Mouse (Mus musculus) heart, adult 2 months (tissue): ENCODE data around the gene H13. TPM values are rescaled to one million over a fixed set of nuclear protein-coding genes. Genes with fewer than 3 reads are reported as not detected.
A peak's percentile ranks its signal among the peaks of the same experiment; 100 is the strongest.

Experiments used
- DNase-seq, 2 experiments: peaks; one replicate each; pipeline ENCODE4 v3.0.0; 2021
- H3K27ac ChIP-seq: fragments of 200-600 bp; 2 replicates; pipeline ENCODE4 v1.8.1; 2022
- H3K27me3 ChIP-seq: fragments of 200-500 bp; 2 replicates; pipeline ENCODE4 v1.6.1; 2012; ENCODE audit warnings: mild to moderate bottlenecking, low read length, inconsistent platforms, mixed read lengths; ENCODE audit not compliant: control insufficient read depth, insufficient read depth
- H3K36me3 ChIP-seq: fragments of 200-500 bp; 2 replicates; pipeline ENCODE4 v1.6.1; 2012; ENCODE audit warnings: low read length, inconsistent platforms; ENCODE audit not compliant: control insufficient read depth, insufficient read depth
- H3K4me1 ChIP-seq: fragments of 200-500 bp; 2 replicates; pipeline ENCODE4 v1.6.1; 2011; ENCODE audit warnings: low read length; ENCODE audit not compliant: control insufficient read depth, insufficient read depth
- H3K4me3 ChIP-seq: fragments of 200-600 bp; 2 replicates; pipeline ENCODE4 v1.8.1; 2022
- H3K79me2 ChIP-seq: fragments of 200-500 bp; replicated peaks from 2 replicates; pipeline ENCODE4 v1.6.1; 2012; ENCODE audit warnings: mild to moderate bottlenecking, inconsistent platforms, low read length, moderate library complexity, mixed read lengths; ENCODE audit not compliant: control insufficient read depth, insufficient read depth
- H3K9ac ChIP-seq: fragments of 200-500 bp; 2 replicates; pipeline ENCODE4 v1.6.1; 2012; ENCODE audit warnings: low read depth, mild to moderate bottlenecking, control low read depth, inconsistent platforms, low read length, mixed read lengths
- CTCF ChIP-seq: fragments of 200-600 bp; IDR thresholded peaks from 2 replicates; pipeline ENCODE4 v1.8.1; 2022; ENCODE audit warnings: antibody characterized with exemption, mild to moderate bottlenecking, moderate library complexity
- EP300 ChIP-seq: fragments of 200-500 bp; IDR thresholded peaks from 2 replicates; pipeline ENCODE4 v1.6.1; 2011; ENCODE audit warnings: low read depth, low read length, control low read depth; ENCODE audit not compliant: insufficient read depth
- POLR2A ChIP-seq: fragments of 200-500 bp; IDR thresholded peaks from 2 replicates; pipeline ENCODE4 v1.6.1; 2011; ENCODE audit warnings: mild to moderate bottlenecking, low read depth, low read length, control low read depth; ENCODE audit not compliant: insufficient read depth
- WGBS: fragments of 180-500 bp; shearing (Covaris S2); methylation state at CpG from one replicate; pipeline ENCODE4 v1.1.7; 2018; 5-methylcytosine and 5-hydroxymethylcytosine counted together
- intact Hi-C: fragments of 180-260 bp; cut with DNase I; formaldehyde crosslinking; loops from one replicate; pipeline ENCODE4 v1.15.1; 2025
- long read RNA-seq: library from polyadenylated mRNA; stranded (forward); transcript quantifications from one replicate; pipeline ENCODE4 v2.0.0, GENCODE M21; 2021
- polyA plus RNA-seq: library from polyadenylated mRNA; depleted of rRNA; stranded (reverse); fragments of >200 nt; gene quantifications from 2 replicates; pipeline ENCODE4 v1.2.3, GENCODE M21; 2012; rRNA removed
- total RNA-seq, 2 experiments: library from RNA; stranded (reverse); gene quantifications; 2 replicates each; pipeline ENCODE4 v1.2.3; 2021

Gene H13
- 10 to 100 TPM; 33.9 to 37.6 TPM for total RNA-seq
- 42.9 and 43.5 TPM in 2 replicates for polyA plus RNA-seq
- long read RNA-seq, full-length matches to known transcripts = 71 of 82 reads
- long read RNA-seq, partial matches to known transcripts = 1 of 82 reads
- long read RNA-seq, other reads (novel, unspliced or antisense) = 10 of 82 reads

DNA sequence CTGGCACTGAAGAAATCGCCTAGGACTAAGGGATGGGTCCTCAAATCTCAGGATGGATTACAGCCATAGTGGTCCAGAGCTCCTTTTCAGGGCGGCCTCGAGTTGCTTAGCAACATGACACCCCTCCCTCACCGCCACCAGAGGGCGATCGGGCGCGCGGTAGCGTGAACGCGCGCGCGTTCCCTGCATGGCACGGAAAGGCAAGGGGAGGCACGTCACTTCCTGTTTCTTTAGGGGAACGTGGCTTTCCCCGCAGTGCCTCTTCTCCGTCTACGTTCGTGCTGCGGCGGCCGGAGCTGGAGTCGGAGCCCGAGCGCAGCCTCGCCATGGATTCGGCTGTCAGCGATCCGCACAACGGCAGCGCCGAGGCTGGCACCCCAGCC, at the start of gene H13:
Gene H13, plus strand, starts transcription at position 206 of the 383 bp plus-strand sequence.
- DNase-seq = peak; percentile 94
- intact Hi-C loops = no loop called here
- Histone ChIP-seq H3K27me3 (no peaks in the 10 kb centered on the region), H3K36me3 (no peaks in the 10 kb centered on the region), H3K4me1 (peaks cover 16% of the 10 kb centered on the region), H3K4me3 (peak within 1 kb of the TSS; percentile 80), H3K79me2 (no peaks in the 10 kb centered on the region; the same call in 1 of the 2 replicates), H3K27ac (peak within 1 kb of the TSS; percentile 90), H3K9ac (peak within 1 kb of the TSS; percentile 88)
- WGBS = 1% methylated on average over 35 of the region's 35 CpGs
- peak; percentile 71; the same call in 1 of the 2 replicates for TF ChIP-seq EP300
- peak; percentile 95 for TF ChIP-seq POLR2A
- TF ChIP-seq CTCF = no peak; the same call in 1 of the 2 replicates

DNA sequence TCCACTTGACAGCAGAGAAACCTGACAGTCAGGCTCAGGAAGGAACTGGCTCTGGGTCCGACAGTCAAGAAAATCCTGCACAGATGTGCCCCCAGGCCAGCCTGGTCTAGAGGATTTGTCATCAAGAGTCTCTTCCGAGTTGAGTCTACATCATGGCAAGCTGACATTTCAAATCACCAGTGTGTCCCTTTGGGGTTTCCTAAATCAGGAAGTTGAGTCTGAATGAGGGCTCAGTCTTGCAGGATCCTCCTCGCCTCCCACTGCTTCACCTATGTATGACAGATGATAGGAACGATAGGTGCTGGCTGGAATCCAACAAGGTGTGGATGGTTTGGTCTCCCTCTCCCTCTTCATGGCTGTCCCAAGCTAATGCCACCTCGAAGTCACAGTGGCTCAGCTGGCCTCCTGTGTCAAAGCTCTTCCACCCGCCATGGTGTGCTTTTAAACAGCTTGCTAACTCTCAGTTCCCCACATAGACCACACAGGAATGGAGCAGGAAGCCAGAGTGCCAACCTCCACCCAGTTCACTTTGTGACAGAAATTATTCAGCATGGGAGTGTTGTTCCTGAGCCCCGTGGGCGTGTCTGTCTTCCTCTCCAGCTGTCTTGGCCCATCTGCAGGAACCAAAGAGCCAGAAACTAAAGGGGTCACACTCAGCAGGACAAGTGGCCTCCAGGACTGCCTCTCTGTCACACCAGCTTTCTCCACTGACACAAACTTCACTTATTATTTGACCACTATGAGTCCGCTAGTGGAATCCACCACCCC, 48.7 kb upstream of the H13 start:
- WGBS = 46% methylated on average over 9 of the region's 9 CpGs
- intact Hi-C loops = no loop called here
- no peaks in the 10 kb centered on the region for H3K36me3 ChIP-seq
- H3K4me1 ChIP-seq = peaks cover 5% of the 10 kb centered on the region
- no peaks in the 10 kb centered on the region for H3K79me2 ChIP-seq
- H3K4me3 ChIP-seq = no peak overlapping the region
- no peaks in the 10 kb centered on the region for H3K27me3 ChIP-seq
- TF ChIP-seq CTCF = no peak
- TF ChIP-seq EP300 = no peak
- TF ChIP-seq POLR2A = no peak
- peak in 1 of 2 experiments; percentile 58 for DNase-seq
- H3K27ac ChIP-seq = peak overlapping the region; percentile 41
- H3K9ac ChIP-seq = no peak overlapping the region

DNA sequence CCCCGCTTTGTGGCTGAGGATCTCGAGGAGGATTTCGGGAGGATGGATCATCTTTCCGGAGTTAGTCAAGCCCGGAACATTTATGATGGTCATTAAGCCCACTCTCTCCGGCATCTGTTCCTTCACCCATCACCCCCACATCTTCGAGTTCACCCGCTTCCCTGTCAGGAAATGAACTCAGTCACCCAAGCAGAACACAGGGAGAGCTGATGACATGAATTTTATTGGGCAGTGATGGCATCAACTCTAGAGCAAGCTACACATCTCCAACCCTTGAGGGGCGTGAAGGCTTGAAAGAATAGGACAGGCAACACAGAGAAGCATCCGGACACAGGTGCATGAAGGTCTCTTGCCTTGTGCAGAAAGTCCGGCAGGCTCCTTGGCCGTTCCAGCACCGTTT, 47.1 kb upstream of the H13 start:
- Histone ChIP-seq H3K9ac (no peak overlapping the region), H3K4me1 (peaks cover 5% of the 10 kb centered on the region), H3K79me2 (no peaks in the 10 kb centered on the region), H3K4me3 (no peak overlapping the region), H3K36me3 (no peaks in the 10 kb centered on the region), H3K27ac (no peak overlapping the region), H3K27me3 (no peaks in the 10 kb centered on the region)
- no peak for DNase-seq
- TF ChIP-seq EP300 (no peak), POLR2A (no peak), CTCF (no peak)
- WGBS = 87% methylated on average over 13 of the region's 13 CpGs
- intact Hi-C loops = no loop called here

DNA sequence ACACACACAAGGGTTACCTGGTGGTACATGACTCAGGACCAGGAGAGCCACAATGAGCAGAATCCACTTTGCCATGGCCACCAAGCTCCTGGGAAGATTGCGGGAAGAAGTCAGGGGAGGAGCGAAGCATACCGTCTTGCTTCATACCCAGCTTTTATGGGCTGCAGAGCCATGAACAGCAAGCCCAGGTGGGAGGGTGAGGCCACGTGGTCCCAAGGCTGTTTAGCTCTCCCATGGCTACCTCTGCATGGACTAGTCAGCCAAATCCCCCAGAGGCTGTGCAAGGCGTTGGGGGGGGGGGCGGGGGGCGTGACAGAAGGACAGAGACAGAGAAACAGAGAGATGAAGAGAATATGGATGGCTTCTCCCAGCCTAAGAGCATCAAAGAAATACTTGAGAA, 46.3 kb upstream of the H13 start, which contains the start of gene Defb25:
Gene Defb25, minus strand, starts transcription at position 101 of the 400 bp plus-strand sequence.
- TF ChIP-seq CTCF (no peak), POLR2A (no peak), EP300 (no peak)
- Histone ChIP-seq H3K4me1 (peaks cover 5% of the 10 kb centered on the region), H3K9ac (no peak within 1 kb of the TSS), H3K36me3 (no peaks in the 10 kb centered on the region), H3K27ac (no peak within 1 kb of the TSS), H3K79me2 (no peaks in the 10 kb centered on the region), H3K27me3 (peaks cover under 1% of the 10 kb centered on the region; the same call in 1 of the 2 replicates), H3K4me3 (no peak within 1 kb of the TSS)
- no peak for DNase-seq
- intact Hi-C loops = no loop called here
- WGBS = 86% methylated on average over 7 of the region's 7 CpGs

DNA sequence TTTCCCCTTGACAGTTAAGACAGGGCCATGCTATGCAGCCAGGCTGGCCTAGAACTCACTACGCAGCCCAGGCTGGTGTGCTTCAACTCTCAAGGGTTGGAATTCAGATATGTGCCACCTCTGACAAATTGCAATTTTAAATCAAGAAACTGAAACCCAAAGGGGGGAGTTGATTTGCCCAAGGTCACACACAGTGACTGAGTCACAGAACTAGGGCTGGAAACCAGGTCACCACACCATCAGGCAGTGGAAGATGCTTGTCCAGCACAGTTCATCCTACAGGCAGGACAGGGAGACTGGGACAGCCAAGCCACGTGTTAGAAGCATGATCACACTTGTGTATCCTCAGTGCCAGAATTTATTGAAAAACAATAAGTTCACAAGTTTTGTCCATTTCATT, 44.7 kb upstream of the H13 start:
- Histone ChIP-seq H3K27me3 (peaks cover 3% of the 10 kb centered on the region; the same call in 1 of the 2 replicates), H3K36me3 (no peaks in the 10 kb centered on the region), H3K27ac (no peak overlapping the region), H3K9ac (no peak overlapping the region), H3K79me2 (no peaks in the 10 kb centered on the region), H3K4me1 (peaks cover 5% of the 10 kb centered on the region), H3K4me3 (no peak overlapping the region)
- 88% methylated on average over 2 of the region's 2 CpGs for WGBS
- TF ChIP-seq CTCF (no peak), EP300 (no peak)
- intact Hi-C loops = no loop called here
- DNase-seq = no peak

DNA sequence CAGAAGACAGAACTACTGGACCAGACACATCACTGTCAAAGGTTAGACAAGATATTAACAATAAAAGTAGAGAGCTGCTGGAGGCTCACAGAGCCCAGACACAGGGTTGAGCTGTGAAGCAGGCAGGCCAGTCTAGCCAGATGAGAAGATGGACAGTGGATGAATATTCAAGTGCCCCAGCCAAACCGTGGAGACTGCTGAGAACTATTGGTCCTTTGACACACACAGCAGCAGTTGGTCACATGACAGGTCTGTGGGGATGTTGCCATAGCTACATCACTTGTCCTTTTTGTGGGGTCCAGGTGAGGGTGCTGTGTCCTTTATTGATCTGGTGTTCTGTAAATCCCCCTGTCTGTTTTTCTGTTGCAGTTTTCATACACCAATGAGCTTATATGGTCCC, 44.0 kb upstream of the H13 start:
- peaks cover 3% of the 10 kb centered on the region; the same call in 1 of the 2 replicates for H3K27me3 ChIP-seq
- H3K27ac ChIP-seq = no peak overlapping the region
- intact Hi-C loops = no loop called here
- TF ChIP-seq CTCF (no peak), POLR2A (no peak), EP300 (no peak)
- no peak overlapping the region for H3K9ac ChIP-seq
- 11% methylated on average over 1 of the region's 1 CpGs for WGBS
- no peaks in the 10 kb centered on the region for H3K36me3 ChIP-seq
- H3K79me2 ChIP-seq = no peaks in the 10 kb centered on the region
- H3K4me3 ChIP-seq = no peak overlapping the region
- DNase-seq = no peak
- H3K4me1 ChIP-seq = peaks cover 4% of the 10 kb centered on the region
